Mouse (Mus musculus): ENCODE data around the gene Lcn11.

The Lcn11 gene

DNA sequence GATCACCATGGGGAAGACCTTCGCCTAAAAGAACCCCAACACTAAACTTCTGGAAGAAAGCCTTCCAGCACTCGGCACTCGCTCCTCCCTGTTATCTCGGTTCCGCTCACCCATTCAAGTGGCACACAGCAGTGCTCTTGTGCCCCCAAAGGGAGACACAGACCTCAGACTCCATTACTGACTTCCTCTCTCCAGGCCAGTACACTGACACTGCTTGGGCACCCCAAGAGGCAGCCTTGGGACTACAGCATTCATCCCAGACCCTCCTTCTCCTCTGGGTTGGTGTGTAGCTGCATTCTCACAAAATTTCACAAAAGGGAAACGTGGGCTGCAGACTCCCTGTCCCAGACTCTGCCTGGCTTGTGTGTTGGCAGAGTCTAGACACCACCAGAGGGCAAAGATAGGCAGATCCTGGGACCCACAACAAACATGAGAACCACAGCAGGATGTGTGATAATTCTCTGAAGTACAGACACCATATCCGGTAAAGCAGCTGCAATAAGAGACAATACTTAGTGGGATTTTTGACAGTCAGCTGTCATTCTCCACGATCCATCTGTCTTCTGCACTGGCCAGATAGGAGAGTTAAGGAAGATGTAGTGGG is 51.6 kb downstream of the Lcn11 start:
- DNase-seq, result no peak

All from cerebellum, postnatal 14 days (tissue).